Mouse (Mus musculus) embryonic fibroblast, embryonic 13.5 days (primary cell): ENCODE data around the gene Ncor2.

Experiments used
- CTCF ChIP-seq: IDR thresholded peaks from 2 replicates; pipeline ENCODE4 v1.5.1; 2011; ENCODE audit warnings: mild to moderate bottlenecking, control low read depth, low read length, moderate library complexity, borderline replicate concordance; ENCODE audit not compliant: insufficient read depth
- POLR2A ChIP-seq: IDR thresholded peaks from 2 replicates; pipeline ENCODE4 v1.6.1; 2011; ENCODE audit warnings: low read depth, mild to moderate bottlenecking, control low read depth, low read length, moderate library complexity

DNA sequence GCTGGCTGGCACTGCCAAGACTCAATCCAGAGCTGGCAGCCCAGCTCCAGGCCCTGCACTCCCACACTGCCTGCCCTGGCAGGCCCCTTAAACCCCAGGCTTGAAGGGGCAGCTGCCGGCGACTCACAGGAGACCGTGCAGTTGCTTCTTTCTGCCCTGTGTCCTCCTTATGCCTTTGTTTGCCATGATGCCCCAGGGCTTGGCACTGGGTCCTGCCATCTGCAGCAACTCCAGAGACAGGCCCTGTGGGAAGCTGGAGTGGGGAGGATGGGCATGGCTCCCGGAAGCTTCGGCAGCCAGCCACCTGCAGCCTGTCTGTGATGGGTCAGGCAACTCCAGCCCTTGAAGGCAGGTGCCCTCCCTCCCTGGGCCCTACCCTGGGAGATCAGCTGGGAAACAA, 24.0 kb downstream of the Ncor2 start:
- TF ChIP-seq CTCF (no peak), POLR2A (no peak)
